Mouse (Mus musculus): Measurements from ENCODE around the gene Dnaic1.

The Dnaic1 gene

DNA sequence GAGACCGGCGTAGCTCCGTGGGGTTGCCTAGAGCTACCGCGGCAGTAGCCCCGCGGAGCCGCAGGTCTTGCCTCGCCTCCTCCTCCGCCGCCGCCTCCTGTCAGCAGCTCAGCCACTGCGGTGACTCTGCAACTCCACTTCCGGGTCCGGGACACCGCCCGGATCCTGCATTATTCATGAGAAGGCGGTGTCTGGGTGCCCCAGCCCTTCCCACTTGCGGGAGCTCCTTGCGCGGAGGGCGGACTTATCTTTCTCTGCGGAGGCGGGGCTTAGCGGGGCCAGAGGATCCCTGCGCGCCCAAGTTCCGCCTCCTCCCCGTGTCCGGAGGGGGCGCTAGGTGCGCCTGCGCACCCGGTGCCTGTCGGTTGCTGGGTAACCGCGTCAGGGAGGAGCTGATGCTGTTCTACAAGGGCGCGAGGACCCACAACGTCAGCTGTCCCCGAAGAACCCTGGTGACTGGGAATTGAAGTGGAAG is at the start of gene Dnaic1, which contains the start of gene Fam219a:
TSS of gene Dnaic1 (plus strand) at position 365 of the 475 bp plus-strand sequence.
TSS of gene Fam219a (minus strand) at position 128 of the 475 bp plus-strand sequence.
- peak; percentile 99 for DNase-seq (ENCODE audit: low read depth)

DNA sequence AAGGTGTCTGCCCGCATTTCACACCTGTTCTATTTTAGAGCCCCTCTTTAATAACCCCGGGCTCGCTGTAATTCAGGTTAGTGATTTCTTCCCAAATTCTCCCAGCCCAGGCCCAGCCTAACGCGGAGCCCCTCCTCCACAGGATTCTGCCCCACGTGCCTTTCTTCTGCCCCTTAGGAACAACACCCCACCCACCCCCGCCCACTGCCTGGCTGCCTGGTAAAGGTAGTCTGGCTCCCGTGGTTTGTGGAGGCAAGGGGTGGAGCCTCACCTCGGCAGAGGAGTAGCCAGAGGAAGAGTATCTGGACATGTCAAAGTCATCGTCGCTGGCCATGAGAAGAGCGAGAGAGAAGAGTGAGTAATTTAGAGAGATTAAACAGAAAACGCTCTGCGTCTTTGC is 48.9 kb upstream of the Dnaic1 start:
- DNase-seq (ENCODE audit: low read depth), result no peak

DNA sequence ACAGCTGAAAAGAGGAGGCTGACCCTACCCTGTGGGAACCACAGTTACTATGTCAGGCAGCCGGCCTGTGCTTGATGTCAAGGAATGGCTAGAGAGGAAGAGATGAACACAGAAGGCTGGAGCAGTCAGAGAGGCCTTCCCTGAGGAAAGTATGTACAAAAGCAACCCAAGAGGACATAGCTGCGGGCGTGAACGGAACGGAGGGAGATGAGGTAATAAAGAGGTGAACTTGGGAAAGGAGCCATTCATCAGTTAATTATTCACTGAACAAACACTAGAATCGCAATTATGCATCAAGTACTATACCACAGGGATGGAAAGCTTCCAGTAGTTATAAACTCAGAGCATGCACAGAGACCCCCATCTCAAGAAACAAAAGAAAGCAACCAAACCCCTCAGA is 47.4 kb upstream of the Dnaic1 start:
- DNase-seq (ENCODE audit: low read depth), result no peak

DNA sequence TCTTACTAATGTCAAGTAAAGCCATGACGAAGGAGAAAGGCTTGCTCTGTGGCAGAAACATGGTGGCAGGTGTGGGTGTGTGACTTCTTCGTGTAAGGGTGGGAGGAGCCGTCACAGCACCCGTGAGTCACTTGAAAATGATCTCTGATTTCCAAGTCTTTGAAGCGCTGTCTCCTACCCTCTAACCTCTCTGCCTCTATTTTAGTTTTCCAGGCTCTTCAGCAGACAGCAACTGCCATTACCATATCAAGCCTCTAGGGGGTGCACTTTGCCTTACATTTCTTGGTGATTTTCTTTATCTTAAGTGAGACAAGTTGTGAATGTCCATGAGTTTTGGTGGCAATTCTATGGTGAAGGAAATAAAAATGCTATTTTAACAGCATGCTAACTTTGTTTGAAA is 46.8 kb upstream of the Dnaic1 start:
- peak; percentile 63 for DNase-seq (ENCODE audit: low read depth)

DNA sequence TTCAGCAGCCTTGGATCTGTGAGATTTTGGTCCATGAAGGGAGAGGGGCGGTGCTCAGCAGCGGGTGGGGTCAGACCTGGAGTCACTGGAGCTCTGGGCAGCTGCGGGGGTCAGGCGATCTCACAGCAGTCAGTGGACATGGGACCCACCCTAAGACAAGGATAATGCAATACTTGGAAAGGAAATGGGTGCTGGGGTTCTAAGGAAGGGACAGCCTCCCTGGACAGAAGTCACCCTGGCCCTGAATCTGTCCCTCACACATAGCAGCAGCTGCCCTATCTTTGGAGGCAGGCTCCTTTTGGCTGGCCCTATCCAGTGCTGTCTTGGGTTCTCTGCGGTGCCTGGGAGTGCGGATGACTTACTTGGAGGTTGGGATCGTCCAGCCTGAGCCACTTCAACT is 45.7 kb upstream of the Dnaic1 start:
- DNase-seq (ENCODE audit: low read depth), result no peak

DNA sequence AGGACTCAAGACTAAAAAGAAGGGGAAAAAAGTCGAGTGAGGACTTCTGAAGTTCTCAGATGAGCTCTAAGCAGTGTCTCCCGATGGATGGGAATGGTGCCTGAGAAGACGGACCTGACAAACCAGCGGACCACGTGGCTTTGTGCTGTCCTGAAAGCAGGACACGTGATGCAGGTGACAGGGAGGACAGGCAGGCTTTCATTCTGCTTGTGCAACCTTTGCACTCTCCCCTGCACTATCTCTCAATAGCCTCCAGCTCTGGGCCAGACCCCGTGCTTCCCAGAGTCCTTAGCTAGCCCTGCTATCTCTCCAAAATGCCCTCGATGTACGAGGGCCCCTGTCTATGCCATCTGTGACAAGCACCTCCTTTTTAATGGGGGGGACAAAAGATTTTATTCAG is 44.7 kb upstream of the Dnaic1 start:
- no peak for DNase-seq (ENCODE audit: low read depth)

DNA sequence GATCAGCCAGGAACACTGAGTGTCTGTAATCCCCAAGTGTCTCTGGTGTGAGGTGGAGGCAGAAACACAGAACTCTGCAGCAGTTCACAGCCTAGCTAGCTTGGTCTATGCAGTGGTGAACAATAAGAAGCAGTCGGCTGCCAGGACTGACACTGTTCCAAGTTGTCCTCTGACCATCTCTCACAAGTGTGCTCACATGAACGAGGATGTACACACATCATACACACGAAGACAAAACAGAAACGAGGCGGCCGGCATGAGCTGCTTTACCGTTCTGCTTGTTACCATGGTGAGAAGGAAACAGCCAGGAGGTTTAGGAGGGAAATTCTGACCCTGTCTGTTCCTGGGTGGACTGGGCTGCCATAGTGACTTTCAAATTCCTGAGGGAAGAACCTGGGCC is 43.0 kb upstream of the Dnaic1 start:
- DNase-seq (ENCODE audit: low read depth), result no peak

DNA sequence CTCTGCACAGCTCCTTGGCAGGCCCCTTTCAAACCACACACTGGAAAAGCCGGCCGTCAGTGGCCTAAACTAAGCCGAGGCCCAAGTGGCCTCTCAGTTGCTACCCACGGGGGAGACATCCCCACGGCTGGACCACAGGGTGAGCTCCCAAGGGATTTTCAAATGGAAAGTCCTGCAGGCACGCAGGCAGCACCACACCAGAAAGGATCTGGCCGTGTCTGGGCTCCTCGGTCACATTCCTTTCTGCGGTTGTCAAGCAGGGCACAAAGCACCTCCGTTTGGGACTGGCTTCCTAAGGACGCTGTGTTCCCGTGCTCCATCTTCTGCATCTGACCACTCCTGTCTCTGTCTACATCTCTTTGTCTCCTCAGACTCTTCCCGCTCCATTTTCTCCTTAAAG is 42.5 kb upstream of the Dnaic1 start:
- no peak for DNase-seq (ENCODE audit: low read depth)

DNA sequence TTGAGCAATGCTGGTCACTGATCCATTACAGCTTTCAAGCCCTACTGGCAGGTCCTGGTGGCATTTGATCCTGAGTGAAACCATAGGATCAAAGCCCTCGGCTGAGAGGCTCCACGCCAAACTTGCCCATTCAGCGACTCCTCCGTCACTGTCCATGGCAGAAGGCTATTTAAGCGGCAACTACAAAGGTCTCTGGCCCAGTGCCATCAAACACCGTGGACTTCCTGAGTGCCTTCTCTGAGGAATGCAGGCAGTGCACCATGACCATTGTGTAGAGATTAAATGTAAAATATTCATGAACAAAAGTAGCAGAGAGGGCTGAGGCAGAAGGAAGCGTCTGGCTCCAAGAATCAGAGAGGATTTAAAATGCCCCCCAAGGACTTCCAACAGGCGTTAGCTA is 41.6 kb upstream of the Dnaic1 start:
- DNase-seq (ENCODE audit: low read depth), result no peak

DNA sequence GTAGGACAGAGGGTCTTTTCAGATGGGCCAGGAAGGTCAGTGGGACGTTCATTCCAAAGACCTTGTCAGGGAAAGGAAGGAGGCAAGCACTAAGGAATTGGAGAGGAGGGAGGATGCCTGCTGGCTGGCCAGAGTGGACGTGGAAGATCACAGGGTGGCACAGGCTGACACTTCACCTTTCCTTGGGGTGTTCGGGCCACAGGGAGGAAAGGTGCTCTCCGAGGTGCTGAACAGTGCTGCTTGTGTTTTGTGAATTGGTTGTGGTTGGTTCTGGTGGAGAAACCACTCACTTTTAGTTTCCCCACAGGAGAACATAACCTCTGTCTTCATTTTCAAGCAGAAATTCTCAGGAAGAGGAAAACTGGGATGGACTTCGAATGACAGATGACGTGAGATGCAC is 37.2 kb upstream of the Dnaic1 start:
- peak; percentile 56 for DNase-seq (ENCODE audit: low read depth)

DNA sequence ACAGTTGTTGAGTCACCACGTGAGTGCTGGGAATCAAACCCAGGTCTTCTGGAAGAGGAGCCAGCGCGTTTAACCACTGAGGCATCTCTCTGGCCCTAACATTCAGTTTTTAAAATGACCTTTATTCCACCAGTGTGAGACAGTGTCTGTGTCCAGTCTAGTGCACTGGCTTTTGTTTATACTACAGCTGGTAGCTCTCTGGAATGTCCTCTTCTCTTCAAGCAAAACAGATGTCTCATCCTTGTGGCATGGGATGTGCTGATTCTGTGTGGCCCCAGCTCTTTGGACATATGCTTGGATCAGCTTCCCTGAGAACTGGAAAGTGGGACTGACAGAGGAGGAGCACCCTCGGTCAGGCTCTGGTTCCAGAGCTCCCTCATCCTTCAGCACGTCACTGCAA is 34.7 kb upstream of the Dnaic1 start:
- no peak for DNase-seq (ENCODE audit: low read depth)

DNA sequence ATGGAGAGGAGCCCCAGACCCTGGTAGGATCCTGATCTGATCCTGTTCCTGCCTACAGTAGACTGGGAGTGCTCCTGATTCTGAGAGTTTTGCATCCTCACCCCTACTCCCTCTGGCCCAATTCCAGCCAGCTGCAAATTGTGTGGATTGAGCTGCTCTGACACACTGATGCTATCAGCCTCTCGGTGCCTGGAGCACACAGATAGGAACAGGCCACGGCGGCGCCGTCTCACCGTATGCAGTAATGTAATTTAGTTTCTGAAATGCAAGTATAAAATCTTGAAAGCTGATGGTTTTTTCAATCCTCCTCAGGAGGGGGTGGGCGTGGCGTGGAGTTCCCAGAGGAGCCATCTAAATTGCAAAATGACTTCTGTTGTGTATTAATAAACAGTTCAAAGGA is 27.4 kb upstream of the Dnaic1 start:
- DNase-seq (ENCODE audit: low read depth), result no peak

DNA sequence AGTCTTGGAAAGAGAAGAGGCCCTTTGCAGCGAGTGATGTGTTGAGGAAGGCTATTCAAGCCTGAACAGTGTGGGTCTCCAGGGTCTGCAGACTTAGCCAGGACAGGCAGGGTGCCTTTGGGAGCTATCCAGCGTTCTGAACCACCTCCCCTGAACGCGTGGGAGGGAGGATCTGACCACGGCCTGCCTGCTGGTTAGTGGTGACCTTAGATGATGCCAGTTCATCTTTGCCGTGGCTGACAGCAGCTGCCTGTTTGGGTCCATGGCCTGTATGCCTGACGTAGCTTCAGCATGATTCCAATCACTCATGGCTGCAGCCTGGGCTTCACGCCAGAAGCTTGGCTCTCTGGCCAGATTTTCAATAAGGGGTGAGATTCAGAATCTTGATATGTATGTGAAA is 23.6 kb upstream of the Dnaic1 start:
- peak; percentile 57 for DNase-seq (ENCODE audit: low read depth)

DNA sequence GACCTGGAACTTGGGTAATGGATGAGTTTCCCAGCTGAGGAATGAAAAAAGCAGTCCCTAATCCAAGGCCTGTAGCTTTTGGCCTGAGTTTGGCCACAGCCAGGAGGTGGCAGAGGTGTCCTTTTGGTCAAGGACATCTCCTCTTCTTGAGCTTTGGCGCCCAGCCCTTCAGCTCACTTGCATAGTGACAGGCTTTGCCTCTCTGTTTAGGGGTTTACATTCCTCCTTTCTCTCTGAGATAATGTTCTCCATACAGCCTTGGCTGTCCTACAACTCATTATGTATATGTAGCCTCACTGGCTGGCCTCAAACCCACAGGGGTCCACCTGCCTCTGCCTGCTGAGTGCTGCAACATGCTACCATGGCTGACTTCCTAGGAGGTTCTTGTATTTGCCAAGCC is 22.5 kb upstream of the Dnaic1 start:
- no peak for DNase-seq (ENCODE audit: low read depth)

DNA sequence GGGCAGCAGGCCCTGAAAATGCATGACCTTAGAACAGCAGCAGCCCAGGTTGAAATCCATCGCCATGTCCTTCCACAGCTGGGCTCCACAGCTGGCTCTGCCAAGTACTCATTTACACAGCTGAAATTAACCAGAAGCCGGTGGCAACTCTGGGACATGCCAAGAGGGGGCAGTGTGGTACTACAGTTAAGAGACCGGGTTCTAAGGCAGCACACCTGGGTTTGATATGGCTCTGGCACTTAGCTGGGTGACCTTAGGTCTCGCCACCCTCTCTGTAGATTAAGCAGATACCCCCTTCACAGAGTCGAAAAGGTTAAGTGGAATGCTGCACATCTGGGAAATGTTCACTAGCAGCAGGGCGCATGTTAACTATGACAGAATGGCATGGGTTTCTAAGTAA is 17.0 kb upstream of the Dnaic1 start:
- peak; percentile 82 for DNase-seq (ENCODE audit: low read depth)

DNA sequence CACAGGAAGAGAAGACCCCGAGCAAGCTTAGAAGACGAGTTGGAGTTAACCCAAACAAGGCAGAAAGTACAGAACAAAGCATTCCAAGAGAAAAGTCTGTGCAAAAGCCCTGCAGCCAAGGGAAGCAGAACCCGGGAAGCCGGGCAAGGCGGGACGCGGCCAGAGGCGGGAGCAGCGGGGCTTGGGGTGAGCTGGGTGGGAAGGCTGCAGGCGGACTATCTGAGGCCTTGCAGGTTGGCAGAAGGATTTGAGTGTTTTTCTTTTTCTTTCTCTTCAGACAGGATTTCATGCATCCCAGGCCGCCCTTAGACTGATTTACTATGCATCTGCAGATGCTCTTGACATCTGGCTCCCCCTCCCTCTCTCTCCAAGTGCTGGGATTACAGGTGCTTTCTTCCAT is 16.5 kb upstream of the Dnaic1 start:
- DNase-seq (ENCODE audit: low read depth), result no peak

DNA sequence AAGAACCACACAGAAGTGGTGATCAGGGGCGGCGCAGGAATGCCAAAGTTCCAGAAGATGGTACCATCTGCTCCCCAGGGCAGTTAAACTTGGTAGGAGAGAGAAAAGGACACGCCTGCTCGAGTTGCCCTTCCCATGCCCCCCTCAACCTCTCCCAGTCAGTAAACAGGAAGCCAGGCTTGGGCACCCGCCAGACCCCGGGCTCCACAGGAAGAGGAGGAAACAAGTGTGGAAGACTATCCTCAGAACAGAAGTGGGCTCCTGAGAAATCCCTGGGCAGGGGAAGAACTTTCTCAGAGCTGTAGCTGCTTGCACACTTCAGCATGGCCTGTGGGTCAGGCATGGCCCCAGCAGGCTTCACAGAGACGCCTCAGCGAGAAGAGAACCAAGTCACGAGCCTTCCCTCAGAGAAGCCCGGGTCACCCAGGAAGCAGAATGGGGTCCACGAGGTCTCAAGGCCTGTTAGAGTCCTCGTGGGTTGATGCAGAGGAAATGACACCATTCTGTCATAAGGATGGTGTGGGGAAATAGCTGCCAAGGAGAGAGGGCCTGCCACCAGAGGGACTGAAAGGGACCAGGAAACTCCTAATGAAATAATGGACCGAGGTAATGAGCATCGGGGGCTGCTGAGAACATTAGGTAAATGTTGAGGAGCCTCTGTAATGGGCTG is 14.4 kb upstream of the Dnaic1 start:
- DNase-seq (ENCODE audit: low read depth), result peak; percentile 59

DNA sequence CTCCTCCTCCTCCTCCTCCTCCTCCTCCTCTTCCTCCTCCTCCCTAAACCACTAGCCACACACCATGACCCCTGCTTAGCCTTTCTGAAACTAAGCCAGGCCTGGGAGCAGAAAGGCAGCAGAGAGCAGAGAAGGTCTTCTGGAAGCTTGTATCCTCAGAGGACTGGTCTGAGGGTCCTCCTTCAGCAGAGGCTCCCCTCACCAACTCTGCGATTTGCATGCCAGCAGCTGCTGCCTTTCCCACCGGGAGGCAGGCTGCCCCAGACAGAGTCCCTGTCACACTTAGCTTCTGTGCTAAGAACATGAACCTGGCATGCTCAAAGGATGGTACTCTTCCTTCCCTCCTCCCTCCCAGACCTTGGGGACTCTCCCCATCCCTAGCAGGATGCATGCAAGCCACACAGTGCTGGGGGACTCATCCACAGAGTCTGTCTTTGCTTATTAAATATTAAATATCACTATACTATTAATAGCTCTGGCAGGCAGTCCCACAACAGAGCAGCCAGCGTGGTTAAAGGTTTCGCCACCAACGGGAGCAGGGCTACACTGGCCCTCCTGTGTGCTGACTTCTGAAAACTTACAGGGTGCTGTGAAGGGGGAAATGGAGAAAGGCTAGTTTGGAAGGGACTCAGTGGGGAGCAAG is 13.1 kb upstream of the Dnaic1 start:
- no peak for DNase-seq (ENCODE audit: low read depth)

DNA sequence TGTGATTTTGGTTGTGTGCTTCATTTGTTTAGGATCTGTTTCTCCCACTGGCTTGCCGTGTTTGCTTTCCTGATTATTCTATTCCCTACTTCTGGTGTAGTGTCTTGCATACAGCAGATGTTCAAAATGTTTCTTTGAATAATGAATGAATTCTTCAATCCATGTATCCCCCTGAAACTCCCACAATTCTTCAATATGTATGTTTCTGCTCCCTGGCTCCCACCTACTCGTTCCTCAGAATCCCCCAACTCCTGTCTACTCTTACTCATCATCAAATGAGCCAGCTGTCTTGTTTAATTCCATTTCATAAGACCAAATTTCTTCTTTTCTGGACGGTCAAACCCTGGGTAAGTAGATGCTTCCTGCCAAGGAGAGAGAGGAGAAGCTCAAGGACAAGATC is 12.5 kb upstream of the Dnaic1 start:
- no peak for DNase-seq (ENCODE audit: low read depth)

DNA sequence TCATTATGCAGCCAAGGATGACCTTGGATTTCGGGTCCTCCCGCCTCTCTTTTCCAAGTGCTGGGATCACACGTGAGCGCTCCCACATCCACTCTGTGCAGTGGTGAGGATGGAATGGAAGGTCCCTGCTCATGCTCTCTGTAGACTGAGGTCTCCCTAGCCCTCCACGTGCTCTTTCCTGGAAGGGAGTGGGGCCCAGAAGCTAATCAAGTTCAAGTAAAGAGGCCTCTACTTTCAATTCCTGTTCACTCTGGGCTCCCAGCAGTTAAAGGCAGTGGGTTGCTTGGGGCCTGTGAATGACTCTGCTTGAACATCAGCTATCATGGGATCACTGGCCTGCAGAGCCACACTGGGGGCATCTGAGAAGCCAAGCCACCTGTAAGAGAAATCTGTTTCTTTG is 6.3 kb upstream of the Dnaic1 start:
- DNase-seq (ENCODE audit: low read depth), result no peak

DNA sequence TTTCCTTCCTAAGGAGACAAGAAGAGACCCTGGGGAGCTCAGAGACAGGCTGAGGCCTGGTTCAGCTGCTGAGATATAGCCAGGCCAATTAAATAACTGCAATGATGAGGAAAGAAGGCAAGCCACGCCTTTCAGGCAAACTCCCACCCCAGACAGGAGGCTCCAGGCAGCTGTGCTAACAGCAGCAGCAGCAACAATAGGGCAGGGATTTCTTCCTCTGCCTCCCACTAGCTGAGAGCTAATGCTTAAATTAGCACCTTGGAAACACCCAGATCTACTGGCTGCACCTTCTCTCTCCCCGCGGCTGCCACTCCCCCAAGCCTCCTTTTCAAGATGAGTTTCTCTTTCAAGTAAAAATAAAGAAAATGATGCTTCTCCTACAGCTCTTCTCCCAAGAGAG is 3.5 kb upstream of the Dnaic1 start:
- no peak for DNase-seq (ENCODE audit: low read depth)

DNA sequence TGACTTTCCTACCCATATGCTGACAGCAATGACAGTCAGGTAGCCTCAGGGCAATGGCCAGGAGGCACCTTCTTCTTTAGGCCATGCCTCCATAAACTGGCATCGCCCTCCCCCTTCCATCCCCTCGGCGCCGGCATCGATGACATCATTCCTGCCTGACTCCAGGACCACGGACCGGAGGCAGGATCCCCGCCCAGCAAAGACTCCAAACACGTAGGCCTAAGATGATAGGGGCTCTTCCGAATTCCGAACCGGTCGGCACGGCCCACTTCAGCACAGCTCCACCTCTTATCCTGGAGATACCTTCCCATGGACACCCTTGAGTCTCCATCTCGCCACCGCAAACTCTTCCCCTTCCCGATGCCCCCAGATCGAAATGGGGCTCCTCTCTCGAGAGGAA is 1.3 kb upstream of the Dnaic1 start:
- no peak for DNase-seq (ENCODE audit: low read depth)

DNA sequence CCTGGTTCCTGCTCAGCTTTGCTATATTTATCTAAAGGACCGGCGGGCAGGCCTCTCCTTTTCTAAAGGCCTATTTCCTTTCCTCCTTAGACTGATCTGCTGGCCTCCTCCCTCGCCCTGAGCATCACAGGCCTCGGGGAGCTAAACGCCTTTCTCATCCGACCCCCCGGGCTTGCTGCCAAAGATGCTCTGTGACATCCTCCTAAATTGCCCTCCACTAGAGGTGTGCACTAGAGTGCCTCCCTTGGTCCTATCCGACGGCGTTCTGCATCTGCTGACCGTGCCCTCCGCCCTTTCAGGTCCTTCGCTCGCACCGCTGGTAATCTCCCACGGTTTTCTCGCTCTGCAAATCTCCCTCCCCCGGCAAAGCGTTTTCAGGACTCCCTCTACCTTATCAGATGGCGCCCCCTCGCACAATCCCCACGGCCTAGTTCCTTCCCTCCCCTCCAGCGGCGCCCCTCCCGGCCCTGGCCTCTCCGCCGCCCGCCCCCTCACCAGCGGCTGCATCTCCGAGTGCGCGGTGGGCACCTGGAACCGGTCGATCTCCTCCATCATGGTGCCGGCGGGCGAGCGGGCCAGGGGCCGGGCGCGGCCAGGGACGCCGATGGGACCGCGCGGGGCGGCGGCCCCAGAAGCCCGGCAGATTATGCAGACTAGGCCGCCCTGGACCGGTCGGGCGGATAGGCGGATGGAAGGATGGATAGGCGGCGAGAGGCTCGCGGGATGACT is 729 bp upstream of the Dnaic1 start:
- peak; percentile 24 for DNase-seq (ENCODE audit: low read depth)

All from 416B (cell line).